Mouse (Mus musculus) thymus, adult 2 months (tissue): ENCODE measurements at regions not wholly inside any gene's neighbourhood (a gene's known extent, or its start where the extent isn't known, plus 50 kb on each side); places are given as distances from the start of the nearest gene placed in this dataset.

Experiments
- CTCF ChIP-seq: fragments of 200-500 bp; IDR thresholded peaks from 2 replicates; pipeline ENCODE4 v1.5.1; 2012; ENCODE audit warnings: mild to moderate bottlenecking, control low read depth, low read length, moderate library complexity, borderline replicate concordance; ENCODE audit not compliant: control insufficient read depth, poor library complexity, insufficient read depth; ENCODE audit errors: extremely low read depth
- POLR2A ChIP-seq: fragments of 200-500 bp; IDR thresholded peaks from 2 replicates; pipeline ENCODE4 v1.6.1; 2012; ENCODE audit warnings: mild to moderate bottlenecking, low read length, control low read depth, moderate library complexity; ENCODE audit not compliant: control insufficient read depth, poor library complexity, insufficient read depth; ENCODE audit errors: extremely low read depth

- TF ChIP-seq POLR2A (no peak), CTCF (no peak)
These were observed 54.5 kb upstream of the Gm21915 start for GRCm38 (mm10) chr9:40615891-40616290.
